Mouse (Mus musculus): ENCODE measurements around the gene Slc16a6. TPM values are rescaled to one million over a fixed set of nuclear protein-coding genes. Genes with fewer than 3 reads are reported as not detected.

Gene Slc16a6
- polyA plus RNA-seq, 1 experiment from 2014 or later = 10.2 TPM

DNA sequence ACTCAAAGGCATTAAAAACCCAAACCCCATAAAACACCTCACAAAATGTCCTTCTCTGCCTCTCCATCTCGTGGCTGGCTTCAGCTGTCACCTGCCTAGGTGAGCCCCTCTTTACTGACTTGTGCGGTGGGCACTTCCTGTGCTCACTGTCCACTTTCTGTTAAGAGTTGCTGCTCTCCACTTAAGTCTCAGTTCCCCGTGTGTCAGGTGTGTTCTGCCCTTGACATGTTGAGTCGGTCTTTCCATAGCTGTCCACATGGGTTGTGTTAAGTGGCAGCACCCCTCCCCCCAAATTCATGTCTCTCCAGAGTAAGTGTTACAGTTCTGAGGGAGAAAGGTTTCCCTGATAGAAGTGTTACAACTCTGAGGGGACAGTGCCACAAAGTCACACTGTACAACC lies 18.4 kb upstream of the Slc16a6 start:
- Histone ChIP-seq H3K9me3 (replicated peaks; ENCODE audit: control insufficient read depth, low read length) (no peaks in the 10 kb centered on the region), H3K36me3 (ENCODE audit: control insufficient read depth, insufficient read depth, low read length) (no peaks in the 10 kb centered on the region), H3K4me2 (no peak overlapping the region), H3K9ac (ENCODE audit: low read depth, low read length) (no peak overlapping the region), H3K4me3 (ENCODE audit: low read depth, low read length) (no peak overlapping the region), H3K27ac (ENCODE audit: low read depth, low read length) (no peak overlapping the region), H3K4me1 (ENCODE audit: control insufficient read depth, insufficient read depth, low read length) (peaks cover 11% of the 10 kb centered on the region), H3K27me3 (ENCODE audit: control insufficient read depth, insufficient read depth, low read length) (no peaks in the 10 kb centered on the region)
- no peak for ATAC-seq (replicated peaks; ENCODE audit: insufficient number of reproducible peaks, low FRiP score, low TSS enrichment)
- 68% methylated on average over 4 of the region's 4 CpGs for WGBS (ENCODE audit: insufficient replicate concordance)

DNA sequence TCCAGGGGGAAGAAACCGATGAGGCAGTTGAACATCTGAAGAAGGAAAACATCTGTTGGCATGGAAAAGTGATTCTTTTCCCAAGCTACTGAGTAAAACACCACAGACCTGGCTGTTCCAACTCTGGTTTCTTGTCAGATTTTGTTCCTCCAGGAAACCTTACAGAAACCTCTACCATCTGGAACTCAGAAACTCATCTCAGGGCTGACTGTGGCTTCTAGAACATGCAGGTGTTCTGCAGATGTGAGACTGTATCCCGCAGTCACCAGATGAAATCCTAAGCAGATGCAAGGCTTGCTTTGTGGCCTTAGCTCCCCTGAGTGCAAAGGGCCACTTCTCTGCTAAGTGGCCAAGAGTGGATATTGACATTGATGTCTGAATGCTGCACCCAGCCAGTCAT lies 16.4 kb upstream of the Slc16a6 start:
- 89% methylated on average over 2 of the region's 2 CpGs for WGBS (ENCODE audit: insufficient replicate concordance)
- no peaks in the 10 kb centered on the region for H3K4me1 ChIP-seq (ENCODE audit: control insufficient read depth, insufficient read depth, low read length)
- ATAC-seq (replicated peaks; ENCODE audit: insufficient number of reproducible peaks, low FRiP score, low TSS enrichment) = no peak

DNA sequence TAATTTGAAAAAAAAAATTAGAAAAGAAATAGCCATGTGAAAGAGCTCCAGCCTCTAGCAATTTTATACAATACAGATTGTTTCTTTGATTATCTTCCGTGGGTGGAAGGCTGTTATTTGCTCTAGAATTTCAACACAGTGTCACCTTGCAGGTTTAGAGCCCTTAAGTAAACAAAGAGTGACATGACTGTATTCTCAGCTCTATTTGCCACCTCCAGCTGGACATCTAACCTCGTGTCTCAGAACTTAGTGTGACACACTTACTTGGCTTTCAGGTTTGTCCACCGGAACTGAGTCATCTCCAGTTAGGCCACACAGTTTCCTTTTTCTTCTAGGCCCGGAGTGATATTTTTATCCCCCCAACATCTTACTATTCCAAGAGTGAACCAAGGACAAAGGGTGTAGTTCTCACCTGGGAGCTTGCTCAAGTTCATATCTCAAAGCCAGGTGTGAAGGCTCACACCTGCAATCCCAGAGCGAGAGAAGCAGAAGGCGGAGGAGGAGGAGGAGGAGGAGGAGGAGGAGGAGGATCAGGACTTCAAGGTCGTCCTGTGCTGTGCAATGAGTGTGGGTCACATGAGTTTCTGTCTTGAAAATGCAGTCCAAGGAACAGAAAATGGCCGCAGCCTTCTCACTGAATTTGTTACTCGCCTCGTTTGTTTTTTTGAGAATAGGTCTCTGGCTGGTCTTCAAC lies 14.7 kb upstream of the Slc16a6 start:
- Histone ChIP-seq H3K4me3 (ENCODE audit: low read depth, low read length) (no peak overlapping the region), H3K4me2 (no peak overlapping the region), H3K27ac (ENCODE audit: low read depth, low read length) (no peak overlapping the region), H3K4me1 (ENCODE audit: control insufficient read depth, insufficient read depth, low read length) (no peaks in the 10 kb centered on the region), H3K9me3 (replicated peaks; ENCODE audit: control insufficient read depth, low read length) (no peaks in the 10 kb centered on the region), H3K9ac (ENCODE audit: low read depth, low read length) (no peak overlapping the region), H3K36me3 (ENCODE audit: control insufficient read depth, insufficient read depth, low read length) (no peaks in the 10 kb centered on the region), H3K27me3 (ENCODE audit: control insufficient read depth, insufficient read depth, low read length) (no peaks in the 10 kb centered on the region)
- 73% methylated on average over 10 of the region's 10 CpGs for WGBS (ENCODE audit: insufficient replicate concordance)
- ATAC-seq (replicated peaks; ENCODE audit: insufficient number of reproducible peaks, low FRiP score, low TSS enrichment) = no peak

More for the DNA sequence above, 16.4 kb upstream of the Slc16a6 start:
- no peaks in the 10 kb centered on the region for H3K36me3 ChIP-seq (ENCODE audit: control insufficient read depth, insufficient read depth, low read length)
- H3K4me3 ChIP-seq (ENCODE audit: low read depth, low read length) = no peak overlapping the region
- no peak overlapping the region for H3K4me2 ChIP-seq
- no peaks in the 10 kb centered on the region for H3K27me3 ChIP-seq (ENCODE audit: control insufficient read depth, insufficient read depth, low read length)
- no peaks in the 10 kb centered on the region for H3K9me3 ChIP-seq (replicated peaks; ENCODE audit: control insufficient read depth, low read length)
- no peak overlapping the region for H3K27ac ChIP-seq (ENCODE audit: low read depth, low read length)
- no peak overlapping the region for H3K9ac ChIP-seq (ENCODE audit: low read depth, low read length)

DNA sequence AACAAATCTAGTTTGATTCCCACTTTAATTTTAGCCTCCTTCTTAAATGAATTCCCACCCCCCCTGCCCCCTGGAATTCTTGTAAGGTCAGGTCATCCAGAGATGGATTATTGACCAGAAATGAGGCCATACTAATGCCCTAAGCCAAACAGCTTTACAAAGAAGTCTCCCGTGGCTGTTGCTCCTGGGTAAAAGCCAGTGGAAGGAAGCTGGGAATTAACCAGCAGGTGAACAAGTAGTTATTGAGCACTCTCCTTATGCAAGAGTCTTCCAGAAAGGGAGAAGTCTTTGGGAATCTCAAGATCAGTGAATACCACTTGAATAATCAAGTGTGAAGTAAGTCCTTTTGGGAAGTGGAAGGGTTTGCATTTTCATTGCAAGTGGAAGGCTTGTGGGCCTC lies 13.7 kb upstream of the Slc16a6 start:
- WGBS (ENCODE audit: insufficient replicate concordance) = 54% methylated on average over 1 of the region's 1 CpGs
- no peaks in the 10 kb centered on the region for H3K9me3 ChIP-seq (replicated peaks; ENCODE audit: control insufficient read depth, low read length)
- ATAC-seq (replicated peaks; ENCODE audit: insufficient number of reproducible peaks, low FRiP score, low TSS enrichment) = no peak

DNA sequence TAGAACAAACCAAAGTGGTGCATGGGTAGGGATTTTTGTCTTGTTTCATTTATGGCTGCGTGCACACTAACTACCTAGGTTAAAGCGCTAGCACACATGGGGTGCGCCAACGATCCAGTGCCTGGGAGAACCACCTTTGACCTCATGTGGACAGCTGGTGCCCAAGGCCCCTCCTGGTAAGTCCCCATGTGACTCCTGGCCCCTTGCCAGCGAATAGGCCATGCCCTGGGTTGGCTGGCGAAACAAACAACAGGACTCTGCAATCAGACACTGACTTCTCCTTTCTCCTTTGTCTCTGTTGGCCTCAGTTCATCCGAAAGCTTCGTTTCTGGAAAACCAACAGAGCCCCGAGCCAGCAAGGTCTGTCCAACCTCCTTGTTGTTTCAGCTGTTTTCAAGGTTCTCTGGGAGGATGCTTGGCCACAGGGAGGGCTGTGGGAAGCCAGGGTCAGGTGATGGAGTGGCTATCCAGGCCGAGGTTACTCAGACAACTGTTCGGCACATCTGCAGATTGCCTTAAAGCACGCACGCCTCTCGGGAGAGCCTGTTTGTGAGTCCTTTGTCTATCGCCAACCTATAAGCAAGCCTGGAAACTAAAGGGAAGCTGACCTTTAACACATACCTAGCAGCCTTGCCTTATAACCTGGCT lies 12.1 kb upstream of the Slc16a6 start:
- H3K27ac ChIP-seq (ENCODE audit: low read depth, low read length) = no peak overlapping the region

More for the DNA sequence above, 13.7 kb upstream of the Slc16a6 start:
- H3K27me3 ChIP-seq (ENCODE audit: control insufficient read depth, insufficient read depth, low read length) = no peaks in the 10 kb centered on the region
- H3K4me1 ChIP-seq (ENCODE audit: control insufficient read depth, insufficient read depth, low read length) = no peaks in the 10 kb centered on the region
- no peak overlapping the region for H3K27ac ChIP-seq (ENCODE audit: low read depth, low read length)
- H3K4me3 ChIP-seq (ENCODE audit: low read depth, low read length) = no peak overlapping the region
- no peak overlapping the region for H3K4me2 ChIP-seq
- H3K36me3 ChIP-seq (ENCODE audit: control insufficient read depth, insufficient read depth, low read length) = no peaks in the 10 kb centered on the region
- no peak overlapping the region for H3K9ac ChIP-seq (ENCODE audit: low read depth, low read length)

DNA sequence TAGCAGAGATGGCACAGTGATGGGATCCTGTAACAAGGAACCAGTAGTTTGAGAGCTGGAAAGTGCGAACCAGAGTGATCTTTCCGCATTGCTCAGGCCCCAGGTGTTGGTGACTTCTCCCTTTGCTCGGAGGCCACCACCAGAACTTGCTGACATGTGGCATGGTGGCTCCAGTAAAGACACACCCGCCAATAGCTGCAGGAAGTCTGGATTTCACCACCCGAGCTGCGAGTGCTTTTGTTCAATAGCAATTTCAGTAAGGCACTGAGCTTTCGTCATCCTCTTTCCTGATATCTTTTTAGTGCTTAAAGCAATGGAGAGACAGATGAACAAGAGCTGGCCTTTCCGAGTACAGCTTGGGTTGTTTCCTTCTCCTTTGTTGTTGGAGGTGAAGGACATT lies 7.0 kb upstream of the Slc16a6 start:
- Histone ChIP-seq H3K36me3 (ENCODE audit: control insufficient read depth, insufficient read depth, low read length) (no peaks in the 10 kb centered on the region), H3K4me3 (ENCODE audit: low read depth, low read length) (no peak overlapping the region), H3K27me3 (ENCODE audit: control insufficient read depth, insufficient read depth, low read length) (no peaks in the 10 kb centered on the region), H3K9me3 (replicated peaks; ENCODE audit: control insufficient read depth, low read length) (no peaks in the 10 kb centered on the region), H3K4me1 (ENCODE audit: control insufficient read depth, insufficient read depth, low read length) (0 out of 2 replicates have a peak, but pooled peaks cover 3% of the 10 kb centered on the region), H3K9ac (ENCODE audit: low read depth, low read length) (no peak overlapping the region), H3K27ac (ENCODE audit: low read depth, low read length) (no peak overlapping the region), H3K4me2 (no peak overlapping the region)
- no peak for ATAC-seq (replicated peaks; ENCODE audit: insufficient number of reproducible peaks, low FRiP score, low TSS enrichment)
- WGBS (ENCODE audit: insufficient replicate concordance) = 59% methylated on average over 8 of the region's 8 CpGs

More for the DNA sequence above, 12.1 kb upstream of the Slc16a6 start:
- Histone ChIP-seq H3K9ac (ENCODE audit: low read depth, low read length) (no peak overlapping the region), H3K9me3 (replicated peaks; ENCODE audit: control insufficient read depth, low read length) (no peaks in the 10 kb centered on the region), H3K27me3 (ENCODE audit: control insufficient read depth, insufficient read depth, low read length) (no peaks in the 10 kb centered on the region), H3K4me1 (ENCODE audit: control insufficient read depth, insufficient read depth, low read length) (no peaks in the 10 kb centered on the region), H3K4me3 (ENCODE audit: low read depth, low read length) (no peak overlapping the region), H3K36me3 (ENCODE audit: control insufficient read depth, insufficient read depth, low read length) (no peaks in the 10 kb centered on the region), H3K4me2 (no peak overlapping the region)
- WGBS (ENCODE audit: insufficient replicate concordance) = 79% methylated on average over 15 of the region's 15 CpGs
- no peak for ATAC-seq (replicated peaks; ENCODE audit: insufficient number of reproducible peaks, low FRiP score, low TSS enrichment)

DNA sequence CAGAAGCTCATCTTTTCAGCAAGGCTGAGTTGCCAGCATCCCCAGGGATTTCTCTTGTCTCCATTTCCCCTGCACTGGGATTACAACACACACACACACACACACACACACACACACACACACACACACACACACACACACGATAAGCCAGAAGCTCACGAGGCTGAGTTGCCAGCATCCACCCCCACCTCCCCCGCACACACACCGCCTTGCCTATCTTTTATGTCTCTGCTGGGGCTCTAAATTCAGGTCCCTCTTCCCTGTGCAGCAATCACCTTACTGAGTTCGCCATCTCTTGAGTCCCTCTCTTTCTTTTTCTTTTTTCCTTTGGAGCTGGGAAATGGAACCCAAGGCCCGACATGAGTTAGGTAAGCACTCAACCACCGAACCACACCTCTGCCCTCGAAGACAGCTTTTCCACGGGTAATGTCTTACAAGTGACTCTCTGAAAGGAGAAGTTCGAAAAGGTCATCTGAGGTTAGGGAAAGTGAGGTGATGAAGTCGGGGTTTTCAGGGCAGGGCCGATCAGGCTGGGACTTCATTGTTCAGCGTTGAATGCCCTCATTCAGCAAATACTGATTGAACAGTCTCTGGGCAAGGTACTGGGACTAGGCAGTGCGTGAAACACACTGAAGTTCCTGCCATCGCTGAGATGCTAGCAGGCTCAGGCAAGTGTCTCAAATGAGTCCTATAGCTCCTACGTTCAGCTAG lies 6.3 kb upstream of the Slc16a6 start:
- 0 out of 2 replicates have a peak, but pooled peaks cover 3% of the 10 kb centered on the region for H3K4me1 ChIP-seq (ENCODE audit: control insufficient read depth, insufficient read depth, low read length)

DNA sequence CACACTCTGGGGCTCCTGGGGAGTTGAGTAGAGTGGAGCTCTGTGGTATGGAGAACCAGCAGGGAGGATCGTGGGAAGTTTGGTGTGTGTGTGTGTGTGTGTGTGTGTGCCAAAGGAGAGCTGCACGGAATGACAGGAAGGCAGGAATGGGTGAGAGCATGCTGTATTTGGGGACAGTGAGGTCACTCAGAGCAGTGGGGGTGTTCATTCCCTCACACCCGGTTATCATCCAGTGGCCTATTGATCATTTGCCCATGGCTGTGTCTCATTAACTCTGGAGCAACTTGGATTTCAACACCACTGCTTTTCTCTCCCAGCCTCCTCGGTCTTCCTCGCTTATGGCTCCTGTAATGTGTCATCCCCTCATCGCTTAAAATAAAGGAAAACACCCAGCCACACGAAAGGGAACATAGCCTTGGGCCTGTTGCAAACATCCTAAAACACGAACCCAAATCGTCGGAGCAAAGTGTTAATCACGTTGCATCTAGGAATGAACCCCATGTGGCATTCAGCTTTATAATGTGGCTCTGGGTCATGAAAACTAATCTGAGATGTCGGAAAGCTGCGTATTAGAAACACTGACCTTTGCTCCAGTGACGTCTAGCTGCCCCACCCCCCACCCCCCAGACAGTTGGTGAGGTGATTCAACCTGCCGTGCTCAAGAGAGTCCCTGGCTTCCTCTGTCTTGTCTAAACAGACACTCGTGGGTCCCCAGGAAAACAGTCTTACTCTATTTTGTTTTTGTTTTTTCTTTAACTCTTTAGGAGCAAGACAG lies 4.4 kb upstream of the Slc16a6 start:
- Histone ChIP-seq H3K27ac (ENCODE audit: low read depth, low read length) (no peak overlapping the region), H3K4me2 (no peak overlapping the region), H3K4me1 (ENCODE audit: control insufficient read depth, insufficient read depth, low read length) (peaks cover 6% of the 10 kb centered on the region; the same call in 1 of the 2 replicates), H3K27me3 (ENCODE audit: control insufficient read depth, insufficient read depth, low read length) (no peaks in the 10 kb centered on the region), H3K9me3 (replicated peaks; ENCODE audit: control insufficient read depth, low read length) (no peaks in the 10 kb centered on the region), H3K36me3 (ENCODE audit: control insufficient read depth, insufficient read depth, low read length) (no peaks in the 10 kb centered on the region), H3K4me3 (ENCODE audit: low read depth, low read length) (no peak overlapping the region), H3K9ac (ENCODE audit: low read depth, low read length) (no peak overlapping the region)
- ATAC-seq (replicated peaks; ENCODE audit: insufficient number of reproducible peaks, low FRiP score, low TSS enrichment) = no peak
- WGBS (ENCODE audit: insufficient replicate concordance) = 51% methylated on average over 16 of the region's 16 CpGs

More for the DNA sequence above, 6.3 kb upstream of the Slc16a6 start:
- Histone ChIP-seq H3K4me3 (ENCODE audit: low read depth, low read length) (no peak overlapping the region), H3K36me3 (ENCODE audit: control insufficient read depth, insufficient read depth, low read length) (no peaks in the 10 kb centered on the region), H3K4me2 (no peak overlapping the region), H3K27me3 (ENCODE audit: control insufficient read depth, insufficient read depth, low read length) (no peaks in the 10 kb centered on the region), H3K9ac (ENCODE audit: low read depth, low read length) (no peak overlapping the region), H3K27ac (ENCODE audit: low read depth, low read length) (no peak overlapping the region), H3K9me3 (replicated peaks; ENCODE audit: control insufficient read depth, low read length) (no peaks in the 10 kb centered on the region)
- no peak for ATAC-seq (replicated peaks; ENCODE audit: insufficient number of reproducible peaks, low FRiP score, low TSS enrichment)
- 65% methylated on average over 16 of the region's 16 CpGs for WGBS (ENCODE audit: insufficient replicate concordance)

All from heart, embryonic 11.5 days (tissue).